Mouse (Mus musculus) CH12F3 (cell line): ENCODE measurements around the gene Cep128.

Experiments
- in situ Hi-C: fragments of 300-500 bp; cut with MboI; formaldehyde crosslinking; loops from 2 replicates; pipeline ENCODE4 v1.14.3; 2020; ENCODE audit warnings: low sequenced_read_pairs

Gene Cep128

GRCm38 (mm10) chr12:91313974-91314587, 70.1 kb downstream of the Cep128 start:
- in situ Hi-C loops = loop anchor here (25.0 kb wide), 3 partner anchors 327 to 1827 kb away; no protein-coding TSS in a partner anchor

- in situ Hi-C loops = loop anchor here (25.0 kb wide), 3 partner anchors 325 to 1825 kb away; no protein-coding TSS in a partner anchor
These were observed 71.6 kb downstream of the Cep128 start for GRCm38 (mm10) chr12:91312591-91312990.

- in situ Hi-C loops = loop anchor here (25.0 kb wide), 3 partner anchors 320 to 1820 kb away; no protein-coding TSS in a partner anchor
These were observed 76.5 kb downstream of the Cep128 start for GRCm38 (mm10) chr12:91307733-91308132.

GRCm38 (mm10) chr12:91305769-91306168, 78.4 kb downstream of the Cep128 start:
- in situ Hi-C loops = loop anchor here (25.0 kb wide), 3 partner anchors 318 to 1818 kb away; no protein-coding TSS in a partner anchor

GRCm38 (mm10) chr12:91305038-91305437, 79.2 kb downstream of the Cep128 start:
- in situ Hi-C loops = loop anchor here (25.0 kb wide), 3 partner anchors 318 to 1818 kb away; no protein-coding TSS in a partner anchor

- in situ Hi-C loops = no loop called here
These were observed 85.5 kb downstream of the Cep128 start for GRCm38 (mm10) chr12:91298700-91299099.

- in situ Hi-C loops = no loop called here
These were observed 88.3 kb downstream of the Cep128 start for GRCm38 (mm10) chr12:91295870-91296269.

- in situ Hi-C loops = no loop called here
These were observed 88.8 kb downstream of the Cep128 start for GRCm38 (mm10) chr12:91295436-91295835.

GRCm38 (mm10) chr12:91273936-91274335, 110.3 kb downstream of the Cep128 start:
- in situ Hi-C loops = no loop called here

- in situ Hi-C loops = no loop called here
These were observed 114.6 kb downstream of the Cep128 start for GRCm38 (mm10) chr12:91269634-91270033.

- in situ Hi-C loops = no loop called here
These were observed 115.2 kb downstream of the Cep128 start for GRCm38 (mm10) chr12:91268974-91269373.

GRCm38 (mm10) chr12:91266014-91266413, 118.2 kb downstream of the Cep128 start:
- in situ Hi-C loops = no loop called here

GRCm38 (mm10) chr12:91265462-91265861, 118.7 kb downstream of the Cep128 start:
- in situ Hi-C loops = no loop called here

- in situ Hi-C loops = no loop called here
These were observed 119.3 kb downstream of the Cep128 start for GRCm38 (mm10) chr12:91264828-91265355.

GRCm38 (mm10) chr12:91263705-91264104, 120.5 kb downstream of the Cep128 start:
- in situ Hi-C loops = no loop called here

GRCm38 (mm10) chr12:91262801-91263200, 121.4 kb downstream of the Cep128 start:
- in situ Hi-C loops = no loop called here

GRCm38 (mm10) chr12:91256334-91256733, 127.9 kb downstream of the Cep128 start:
- in situ Hi-C loops = no loop called here

- in situ Hi-C loops = no loop called here
These were observed 129.4 kb downstream of the Cep128 start for GRCm38 (mm10) chr12:91254831-91255230.

- in situ Hi-C loops = no loop called here
These were observed 163.6 kb downstream of the Cep128 start for GRCm38 (mm10) chr12:91220609-91221008.

- in situ Hi-C loops = no loop called here
These were observed 178.7 kb downstream of the Cep128 start for GRCm38 (mm10) chr12:91205550-91205949.

GRCm38 (mm10) chr12:91204330-91204729, 179.9 kb downstream of the Cep128 start:
- in situ Hi-C loops = no loop called here

GRCm38 (mm10) chr12:91202496-91202895, 181.7 kb downstream of the Cep128 start:
- in situ Hi-C loops = no loop called here
